Mouse (Mus musculus): ENCODE results near the gene Mb.

Gene Mb

GRCm38 (mm10) chr15:76979799-76980198 is 70.7 kb downstream of the Mb start:
- in situ Hi-C loops (cut with MboI) = no loop called here

GRCm38 (mm10) chr15:76976619-76977018 is 73.9 kb downstream of the Mb start:
- in situ Hi-C loops (cut with MboI) = no loop called here

GRCm38 (mm10) chr15:76973855-76974651 is 76.4 kb downstream of the Mb start:
- in situ Hi-C loops (cut with MboI) = no loop called here

DNA sequence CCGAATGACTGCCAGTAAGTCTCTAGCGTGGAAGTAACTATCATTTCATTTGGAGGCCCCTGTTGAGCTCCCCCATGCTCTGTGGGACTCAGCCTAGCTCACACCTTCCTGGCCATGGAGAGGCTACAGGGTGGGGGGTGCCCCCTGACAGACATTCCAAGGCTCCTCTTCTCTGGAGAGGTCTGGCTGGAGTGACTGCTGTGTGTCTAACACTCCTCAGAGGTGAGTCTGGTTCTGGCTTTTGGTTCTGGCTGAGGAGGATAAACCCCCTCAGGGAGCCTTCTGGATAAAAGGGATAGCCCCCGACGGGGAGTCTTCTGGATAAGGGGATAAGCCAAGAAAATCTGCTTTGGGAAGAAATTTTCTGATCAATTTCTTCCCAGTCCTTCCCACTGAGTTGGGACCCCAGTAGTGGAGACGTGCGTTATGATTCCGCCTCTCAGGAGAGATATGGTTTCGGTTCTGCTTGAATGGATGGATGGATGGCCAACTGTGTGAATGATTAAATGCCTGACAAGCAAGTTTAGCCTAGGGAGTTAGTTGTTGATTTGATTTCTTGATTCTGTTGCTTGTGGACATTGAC is 77.1 kb downstream of the Mb start:
- in situ Hi-C loops (cut with MboI) = no loop called here

- in situ Hi-C loops (cut with MboI) = no loop called here
Observed at GRCm38 (mm10) chr15:76972661-76973060, 77.8 kb downstream of the Mb start.
